Mouse (Mus musculus): ENCODE measurements around the gene Prex1. TPM values are rescaled to one million over a fixed set of nuclear protein-coding genes. Genes with fewer than 3 reads are reported as not detected.

Prex1 gene
- polyA plus RNA-seq, 1 experiment from 2014 or later, result 16.0 TPM

DNA sequence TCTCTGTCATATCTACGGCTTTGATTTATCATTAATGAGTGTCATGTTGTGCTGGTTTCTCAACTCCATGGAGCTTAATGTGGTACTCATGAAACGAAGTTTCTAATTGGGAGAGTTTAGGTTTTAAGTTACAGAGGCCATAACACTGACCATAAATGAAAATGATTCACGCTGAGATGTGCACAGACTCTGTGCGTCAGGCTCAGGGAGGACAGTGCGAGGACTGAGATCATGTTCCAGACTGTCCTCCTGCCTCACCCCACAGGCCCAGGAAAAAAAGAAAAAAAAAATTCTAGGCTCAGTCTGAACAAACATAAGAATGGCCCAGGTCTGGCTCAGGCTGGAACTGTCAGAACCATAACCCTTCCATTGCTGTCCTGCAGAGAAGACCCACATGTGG, 133.8 kb downstream of the Prex1 start:
- peaks cover 8% of the 10 kb centered on the region; the same call in 1 of the 2 replicates for H3K36me3 ChIP-seq (ENCODE audit: control insufficient read depth, insufficient read depth, low read length)
- ATAC-seq (ENCODE audit: insufficient number of reproducible peaks, low FRiP score, low TSS enrichment, low read depth) (no peak), DNase-seq (ENCODE audit: low spot score) (no peak)
- no peak overlapping the region for H3K4me2 ChIP-seq (ENCODE audit: low read depth, severe bottlenecking)
- H3K9ac ChIP-seq (ENCODE audit: low read length), result no peak overlapping the region
- H3K27ac ChIP-seq (replicated peaks; ENCODE audit: low read depth, low read length), result no peak overlapping the region
- no peaks in the 10 kb centered on the region for H3K27me3 ChIP-seq (ENCODE audit: control insufficient read depth, insufficient read depth, low read length)
- WGBS, result 87% methylated on average over 5 of the region's 5 CpGs
- H3K4me3 ChIP-seq (ENCODE audit: low read depth, low read length), result no peak overlapping the region
- no peaks in the 10 kb centered on the region; the same call in 1 of the 2 replicates for H3K9me3 ChIP-seq (ENCODE audit: control insufficient read depth, low read length)
- no peaks in the 10 kb centered on the region for H3K4me1 ChIP-seq (ENCODE audit: control insufficient read depth, insufficient read depth, low read length)

GRCm38 (mm10) chr2:166579361-166579760, 134.3 kb downstream of the Prex1 start:
- peaks cover 8% of the 10 kb centered on the region; the same call in 1 of the 2 replicates for H3K36me3 ChIP-seq (ENCODE audit: control insufficient read depth, insufficient read depth, low read length)
- WGBS, result 89% methylated on average over 10 of the region's 10 CpGs

DNA sequence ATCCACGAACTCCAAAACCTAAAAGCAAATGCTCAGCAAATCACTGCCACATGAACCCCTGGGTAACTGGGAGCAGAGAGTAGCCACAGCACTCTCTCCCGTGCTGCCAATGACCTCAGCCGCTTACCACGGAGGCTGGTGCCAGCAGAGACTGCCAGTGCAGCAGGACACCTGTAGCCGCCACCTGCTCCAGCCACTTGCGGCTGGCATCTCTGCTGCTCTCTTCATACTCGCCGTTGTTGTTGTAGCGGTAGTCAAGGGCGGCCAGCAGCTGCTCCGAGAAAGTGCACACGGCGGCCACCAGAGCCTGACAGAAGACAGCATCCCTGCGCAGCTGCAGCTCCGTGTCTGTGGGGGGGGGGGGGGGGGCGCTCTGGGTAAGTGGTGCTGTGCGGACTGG, 138.2 kb downstream of the Prex1 start:
- Histone ChIP-seq H3K27ac (replicated peaks; ENCODE audit: low read depth, low read length) (no peak overlapping the region), H3K4me2 (ENCODE audit: low read depth, severe bottlenecking) (no peak overlapping the region), H3K4me1 (ENCODE audit: control insufficient read depth, insufficient read depth, low read length) (no peaks in the 10 kb centered on the region), H3K36me3 (ENCODE audit: control insufficient read depth, insufficient read depth, low read length) (peaks cover 5% of the 10 kb centered on the region; the same call in 1 of the 2 replicates), H3K9ac (ENCODE audit: low read length) (no peak overlapping the region), H3K9me3 (ENCODE audit: control insufficient read depth, low read length) (no peaks in the 10 kb centered on the region), H3K27me3 (ENCODE audit: control insufficient read depth, insufficient read depth, low read length) (no peaks in the 10 kb centered on the region), H3K4me3 (ENCODE audit: low read depth, low read length) (no peak overlapping the region)
- WGBS, result 78% methylated on average over 17 of the region's 17 CpGs
- ATAC-seq (ENCODE audit: insufficient number of reproducible peaks, low FRiP score, low TSS enrichment, low read depth) (no peak), DNase-seq (ENCODE audit: low spot score) (no peak)

More at GRCm38 (mm10) chr2:166579361-166579760, 134.3 kb downstream of the Prex1 start:
- ATAC-seq (ENCODE audit: insufficient number of reproducible peaks, low FRiP score, low TSS enrichment, low read depth) (no peak), DNase-seq (ENCODE audit: low spot score) (no peak)
- H3K9ac ChIP-seq (ENCODE audit: low read length), result no peak overlapping the region
- no peaks in the 10 kb centered on the region for H3K4me1 ChIP-seq (ENCODE audit: control insufficient read depth, insufficient read depth, low read length)
- H3K4me3 ChIP-seq (ENCODE audit: low read depth, low read length), result no peak overlapping the region
- no peaks in the 10 kb centered on the region for H3K27me3 ChIP-seq (ENCODE audit: control insufficient read depth, insufficient read depth, low read length)
- no peaks in the 10 kb centered on the region; the same call in 1 of the 2 replicates for H3K9me3 ChIP-seq (ENCODE audit: control insufficient read depth, low read length)
- H3K4me2 ChIP-seq (ENCODE audit: low read depth, severe bottlenecking), result no peak overlapping the region
- H3K27ac ChIP-seq (replicated peaks; ENCODE audit: low read depth, low read length), result no peak overlapping the region

DNA sequence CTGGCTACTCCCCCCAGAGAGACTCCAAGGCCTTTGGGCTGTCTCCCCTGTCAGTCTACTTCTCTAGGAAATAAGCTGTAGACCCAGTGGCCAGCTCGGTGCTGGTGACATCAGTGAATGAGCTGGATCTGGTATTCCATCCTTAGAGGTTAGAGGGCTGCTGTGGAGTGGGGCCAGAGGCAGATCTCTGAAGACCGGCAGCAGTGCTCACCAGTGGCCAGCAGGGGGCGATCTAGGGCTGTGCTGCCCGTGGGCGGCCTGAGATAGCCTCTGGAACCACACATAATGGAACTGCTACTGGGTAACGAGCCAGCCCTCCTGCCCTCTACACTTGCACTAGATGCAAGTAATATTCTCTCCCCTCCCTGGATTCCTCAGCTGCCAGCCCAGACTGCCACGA, 138.7 kb downstream of the Prex1 start:
- Histone ChIP-seq H3K9ac (ENCODE audit: low read length) (no peak overlapping the region), H3K36me3 (ENCODE audit: control insufficient read depth, insufficient read depth, low read length) (peaks cover 5% of the 10 kb centered on the region; the same call in 1 of the 2 replicates), H3K4me3 (ENCODE audit: low read depth, low read length) (no peak overlapping the region), H3K27ac (replicated peaks; ENCODE audit: low read depth, low read length) (no peak overlapping the region), H3K27me3 (ENCODE audit: control insufficient read depth, insufficient read depth, low read length) (no peaks in the 10 kb centered on the region), H3K4me1 (ENCODE audit: control insufficient read depth, insufficient read depth, low read length) (no peaks in the 10 kb centered on the region), H3K9me3 (ENCODE audit: control insufficient read depth, low read length) (no peaks in the 10 kb centered on the region), H3K4me2 (ENCODE audit: low read depth, severe bottlenecking) (no peak overlapping the region)
- no peak for ATAC-seq (ENCODE audit: insufficient number of reproducible peaks, low FRiP score, low TSS enrichment, low read depth)
- WGBS, result 21% methylated on average over 7 of the region's 7 CpGs
- peak; percentile 88 for DNase-seq (ENCODE audit: low spot score)

GRCm38 (mm10) chr2:166573621-166574020, 140.0 kb downstream of the Prex1 start:
- H3K9ac ChIP-seq (ENCODE audit: low read length), result no peak overlapping the region
- H3K4me1 ChIP-seq (ENCODE audit: control insufficient read depth, insufficient read depth, low read length), result no peaks in the 10 kb centered on the region
- no peak overlapping the region for H3K4me3 ChIP-seq (ENCODE audit: low read depth, low read length)
- no peaks in the 10 kb centered on the region for H3K9me3 ChIP-seq (ENCODE audit: control insufficient read depth, low read length)
- peaks cover 5% of the 10 kb centered on the region for H3K36me3 ChIP-seq (ENCODE audit: control insufficient read depth, insufficient read depth, low read length)
- ATAC-seq (ENCODE audit: insufficient number of reproducible peaks, low FRiP score, low TSS enrichment, low read depth), result no peak
- H3K4me2 ChIP-seq (ENCODE audit: low read depth, severe bottlenecking), result no peak overlapping the region
- 86% methylated on average over 5 of the region's 5 CpGs for WGBS
- H3K27me3 ChIP-seq (ENCODE audit: control insufficient read depth, insufficient read depth, low read length), result no peaks in the 10 kb centered on the region
- DNase-seq (ENCODE audit: low spot score), result no peak
- H3K27ac ChIP-seq (replicated peaks; ENCODE audit: low read depth, low read length), result no peak overlapping the region

GRCm38 (mm10) chr2:166572297-166572696, 141.3 kb downstream of the Prex1 start:
- no peak overlapping the region for H3K4me3 ChIP-seq (ENCODE audit: low read depth, low read length)
- DNase-seq (ENCODE audit: low spot score), result no peak
- H3K27ac ChIP-seq (replicated peaks; ENCODE audit: low read depth, low read length), result no peak overlapping the region
- H3K36me3 ChIP-seq (ENCODE audit: control insufficient read depth, insufficient read depth, low read length), result peaks cover 6% of the 10 kb centered on the region
- no peaks in the 10 kb centered on the region for H3K9me3 ChIP-seq (ENCODE audit: control insufficient read depth, low read length)
- H3K4me1 ChIP-seq (ENCODE audit: control insufficient read depth, insufficient read depth, low read length), result no peaks in the 10 kb centered on the region
- H3K4me2 ChIP-seq (ENCODE audit: low read depth, severe bottlenecking), result no peak overlapping the region
- no peak for ATAC-seq (ENCODE audit: insufficient number of reproducible peaks, low FRiP score, low TSS enrichment, low read depth)
- H3K9ac ChIP-seq (ENCODE audit: low read length), result no peak overlapping the region
- 94% methylated on average over 3 of the region's 3 CpGs for WGBS
- no peaks in the 10 kb centered on the region for H3K27me3 ChIP-seq (ENCODE audit: control insufficient read depth, insufficient read depth, low read length)

DNA sequence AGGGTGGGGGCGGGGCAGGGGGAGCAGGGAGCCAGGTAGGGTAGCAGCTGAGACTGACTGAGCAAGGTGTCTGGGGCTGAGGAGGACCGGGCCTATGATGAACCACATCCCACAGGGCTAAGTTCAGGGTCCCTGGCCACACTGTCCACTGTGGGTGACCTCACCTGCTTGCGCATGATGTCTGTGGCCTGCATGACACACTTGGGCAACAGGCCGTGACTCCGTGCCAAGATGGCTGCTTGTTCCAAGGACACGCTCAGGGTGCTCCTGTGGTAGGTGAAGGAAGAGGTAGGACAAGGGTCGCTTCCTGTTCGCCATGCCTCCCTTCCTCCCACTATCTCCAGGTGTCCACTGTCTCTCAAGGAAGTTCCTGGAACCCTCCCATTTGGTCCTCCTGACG, 144.4 kb downstream of the Prex1 start:
- Histone ChIP-seq H3K9ac (ENCODE audit: low read length) (no peak overlapping the region), H3K36me3 (ENCODE audit: control insufficient read depth, insufficient read depth, low read length) (peaks cover 10% of the 10 kb centered on the region), H3K4me2 (ENCODE audit: low read depth, severe bottlenecking) (no peak overlapping the region), H3K4me1 (ENCODE audit: control insufficient read depth, insufficient read depth, low read length) (no peaks in the 10 kb centered on the region), H3K4me3 (ENCODE audit: low read depth, low read length) (no peak overlapping the region), H3K27ac (replicated peaks; ENCODE audit: low read depth, low read length) (no peak overlapping the region), H3K27me3 (ENCODE audit: control insufficient read depth, insufficient read depth, low read length) (no peaks in the 10 kb centered on the region), H3K9me3 (ENCODE audit: control insufficient read depth, low read length) (no peaks in the 10 kb centered on the region)
- DNase-seq (ENCODE audit: low spot score), result no peak
- no peak for ATAC-seq (ENCODE audit: insufficient number of reproducible peaks, low FRiP score, low TSS enrichment, low read depth)
- 87% methylated on average over 9 of the region's 9 CpGs for WGBS

GRCm38 (mm10) chr2:166565503-166565902, 148.1 kb downstream of the Prex1 start:
- Histone ChIP-seq H3K4me1 (ENCODE audit: control insufficient read depth, insufficient read depth, low read length) (peaks cover 3% of the 10 kb centered on the region; the same call in 1 of the 2 replicates), H3K36me3 (ENCODE audit: control insufficient read depth, insufficient read depth, low read length) (peaks cover 7% of the 10 kb centered on the region), H3K9me3 (ENCODE audit: control insufficient read depth, low read length) (no peaks in the 10 kb centered on the region), H3K4me3 (ENCODE audit: low read depth, low read length) (no peak overlapping the region), H3K4me2 (ENCODE audit: low read depth, severe bottlenecking) (no peak overlapping the region), H3K9ac (ENCODE audit: low read length) (no peak overlapping the region), H3K27ac (replicated peaks; ENCODE audit: low read depth, low read length) (no peak overlapping the region), H3K27me3 (ENCODE audit: control insufficient read depth, insufficient read depth, low read length) (no peaks in the 10 kb centered on the region)
- WGBS, result 67% methylated on average over 5 of the region's 5 CpGs
- ATAC-seq (ENCODE audit: insufficient number of reproducible peaks, low FRiP score, low TSS enrichment, low read depth) (no peak), DNase-seq (ENCODE audit: low spot score) (no peak)

DNA sequence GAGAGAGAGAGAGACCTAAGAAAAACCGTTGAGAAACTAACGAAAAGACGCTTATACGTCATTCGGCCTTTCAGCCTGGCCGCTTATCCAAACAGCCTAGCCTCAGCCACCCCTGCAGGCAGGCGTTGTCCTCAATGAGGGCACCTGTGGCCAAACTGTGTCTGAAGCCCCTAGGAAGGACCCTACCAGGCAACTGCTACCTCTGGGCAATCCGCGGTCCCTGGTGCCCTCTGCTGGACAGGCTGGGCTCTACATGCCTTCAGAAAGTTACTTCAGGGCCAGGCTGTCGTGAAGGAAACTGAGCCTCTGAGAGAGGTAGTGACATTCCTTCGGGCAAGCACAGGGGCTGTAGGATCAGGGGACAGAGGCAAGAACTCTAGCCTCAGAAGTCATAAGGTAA, 149.2 kb downstream of the Prex1 start:
- Histone ChIP-seq H3K4me3 (ENCODE audit: low read depth, low read length) (no peak overlapping the region), H3K36me3 (ENCODE audit: control insufficient read depth, insufficient read depth, low read length) (peaks cover 7% of the 10 kb centered on the region; the same call in 1 of the 2 replicates), H3K9me3 (ENCODE audit: control insufficient read depth, low read length) (no peaks in the 10 kb centered on the region), H3K27me3 (ENCODE audit: control insufficient read depth, insufficient read depth, low read length) (no peaks in the 10 kb centered on the region), H3K9ac (ENCODE audit: low read length) (no peak overlapping the region; the same call in 1 of the 2 replicates), H3K27ac (replicated peaks; ENCODE audit: low read depth, low read length) (no peak overlapping the region), H3K4me2 (ENCODE audit: low read depth, severe bottlenecking) (no peak overlapping the region), H3K4me1 (ENCODE audit: control insufficient read depth, insufficient read depth, low read length) (peaks cover 9% of the 10 kb centered on the region)
- WGBS, result 3% methylated on average over 11 of the region's 11 CpGs
- DNase-seq (ENCODE audit: low spot score) (peak; percentile 93), ATAC-seq (ENCODE audit: insufficient number of reproducible peaks, low FRiP score, low TSS enrichment, low read depth) (no peak)

Measured in limb, embryonic 11.5 days (tissue).